Mouse (Mus musculus) limb, embryonic 13.5 days (tissue): ENCODE measurements at regions not wholly inside any gene's neighbourhood (a gene's known extent, or its start where the extent isn't known, plus 50 kb on each side); places are given as distances from the start of the nearest gene placed in this dataset.
A peak's percentile ranks its signal among the peaks of the same experiment; 100 is the strongest.

Experiments
- ATAC-seq: fragments of 200-750 bp; cut with Nextera tagmentation; 2 replicates; pipeline ENCODE4 v1.8.0; 2017; ENCODE audit warnings: low read depth, moderate number of reproducible peaks, moderate TSS enrichment; ENCODE audit not compliant: low FRiP score
- H3K27ac ChIP-seq: fragments of 300-500 bp; sonication (generic); 2 replicates; pipeline ENCODE4 v1.5.1; 2015; ENCODE audit warnings: inconsistent platforms, mild to moderate bottlenecking, moderate library complexity
- H3K27me3 ChIP-seq: fragments of 300-500 bp; sonication (generic); 2 replicates; pipeline ENCODE4 v1.6.1; 2015; ENCODE audit warnings: mild to moderate bottlenecking, inconsistent platforms
- H3K36me3 ChIP-seq: fragments of 300-500 bp; sonication (generic); 2 replicates; pipeline ENCODE4 v1.6.1; 2015; ENCODE audit warnings: inconsistent platforms, mild to moderate bottlenecking, moderate library complexity
- H3K4me1 ChIP-seq: fragments of 300-500 bp; sonication (generic); 2 replicates; pipeline ENCODE4 v1.6.1; 2015; ENCODE audit warnings: inconsistent platforms
- H3K4me2 ChIP-seq: fragments of 300-500 bp; sonication (generic); replicated peaks from 2 replicates; pipeline ENCODE4 v1.6.1; 2015; ENCODE audit warnings: inconsistent platforms, mild to moderate bottlenecking, moderate library complexity
- H3K4me3 ChIP-seq: fragments of 300-500 bp; sonication (generic); 2 replicates; pipeline ENCODE4 v1.5.1; 2015; ENCODE audit warnings: moderate library complexity, mild to moderate bottlenecking, inconsistent platforms
- H3K9ac ChIP-seq: fragments of 300-500 bp; sonication (generic); 2 replicates; pipeline ENCODE4 v1.6.1; 2015; ENCODE audit warnings: mild to moderate bottlenecking, inconsistent platforms
- H3K9me3 ChIP-seq: fragments of 300-500 bp; sonication (generic); 2 replicates; pipeline ENCODE4 v1.6.1; 2016; ENCODE audit warnings: inconsistent platforms
- WGBS: fragments of 180-500 bp; shearing (Covaris S2); methylation state at CpG from one replicate; pipeline ENCODE4 v1.1.7; 2015; 5-methylcytosine and 5-hydroxymethylcytosine counted together

- Histone ChIP-seq H3K27ac (peak overlapping the region; percentile 67), H3K9ac (no peak overlapping the region), H3K4me1 (peaks cover 21% of the 10 kb centered on the region), H3K27me3 (peaks cover 3% of the 10 kb centered on the region; the same call in 1 of the 2 replicates), H3K9me3 (no peaks in the 10 kb centered on the region), H3K36me3 (no peaks in the 10 kb centered on the region), H3K4me2 (peak overlapping the region; percentile 45), H3K4me3 (no peak overlapping the region)
- no peak for ATAC-seq
- WGBS, result 53% methylated on average over 9 of the region's 9 CpGs
These were observed 74.2 kb downstream of the Tmem30b start for GRCm38 (mm10) chr12:73471966-73472365.

GRCm38 (mm10) chr12:73466484-73466883, 79.7 kb downstream of the Tmem30b start:
- Histone ChIP-seq H3K9ac (no peak overlapping the region), H3K36me3 (no peaks in the 10 kb centered on the region)
- 66% methylated on average over 7 of the region's 7 CpGs for WGBS

GRCm38 (mm10) chr12:73465975-73466374, 80.2 kb downstream of the Tmem30b start:
- Histone ChIP-seq H3K4me3 (no peak overlapping the region), H3K27me3 (peaks cover 6% of the 10 kb centered on the region; the same call in 1 of the 2 replicates), H3K27ac (no peak overlapping the region), H3K4me2 (no peak overlapping the region), H3K9ac (no peak overlapping the region), H3K9me3 (no peaks in the 10 kb centered on the region), H3K4me1 (peaks cover 19% of the 10 kb centered on the region), H3K36me3 (no peaks in the 10 kb centered on the region)
- WGBS, result 26% methylated on average over 5 of the region's 5 CpGs
- ATAC-seq, result no peak

More at GRCm38 (mm10) chr12:73466484-73466883, 79.7 kb downstream of the Tmem30b start:
- Histone ChIP-seq H3K27ac (no peak overlapping the region), H3K27me3 (peaks cover 6% of the 10 kb centered on the region; the same call in 1 of the 2 replicates), H3K4me1 (peaks cover 16% of the 10 kb centered on the region), H3K4me3 (no peak overlapping the region), H3K4me2 (no peak overlapping the region), H3K9me3 (no peaks in the 10 kb centered on the region)
- no peak for ATAC-seq

- no peaks in the 10 kb centered on the region for H3K9me3 ChIP-seq
- H3K4me3 ChIP-seq, result no peak overlapping the region
- H3K4me2 ChIP-seq, result no peak overlapping the region
- H3K4me1 ChIP-seq, result peaks cover 35% of the 10 kb centered on the region
- H3K9ac ChIP-seq, result no peak overlapping the region
- H3K27me3 ChIP-seq, result peaks cover 6% of the 10 kb centered on the region; the same call in 1 of the 2 replicates
- 78% methylated on average over 5 of the region's 5 CpGs for WGBS
- no peak overlapping the region for H3K27ac ChIP-seq
- H3K36me3 ChIP-seq, result no peaks in the 10 kb centered on the region
- ATAC-seq, result no peak
These were observed 81.9 kb downstream of the Tmem30b start for GRCm38 (mm10) chr12:73464311-73464710.

GRCm38 (mm10) chr12:73462091-73462490, 84.1 kb downstream of the Tmem30b start:
- H3K27ac ChIP-seq, result peak overlapping the region; percentile 53; the same call in 1 of the 2 replicates

GRCm38 (mm10) chr12:73460291-73460761, 85.9 kb downstream of the Tmem30b start:
- Histone ChIP-seq H3K27ac (peak overlapping the region; percentile 52), H3K36me3 (no peaks in the 10 kb centered on the region), H3K4me2 (no peak overlapping the region), H3K4me3 (no peak overlapping the region), H3K27me3 (peaks cover 6% of the 10 kb centered on the region; the same call in 1 of the 2 replicates), H3K9me3 (no peaks in the 10 kb centered on the region), H3K4me1 (peaks cover 29% of the 10 kb centered on the region), H3K9ac (no peak overlapping the region)
- WGBS, result 2% methylated on average over 2 of the region's 2 CpGs
- peak; percentile 70 for ATAC-seq

More at GRCm38 (mm10) chr12:73462091-73462490, 84.1 kb downstream of the Tmem30b start:
- WGBS, result 46% methylated on average over 5 of the region's 5 CpGs
- H3K9ac ChIP-seq, result peak overlapping the region; percentile 0; the same call in 1 of the 2 replicates
- H3K4me1 ChIP-seq, result peaks cover 37% of the 10 kb centered on the region
- no peak overlapping the region for H3K4me3 ChIP-seq
- H3K4me2 ChIP-seq, result no peak overlapping the region
- peaks cover 6% of the 10 kb centered on the region; the same call in 1 of the 2 replicates for H3K27me3 ChIP-seq
- H3K9me3 ChIP-seq, result no peaks in the 10 kb centered on the region
- H3K36me3 ChIP-seq, result no peaks in the 10 kb centered on the region
- ATAC-seq, result no peak

- H3K4me2 ChIP-seq, result no peak overlapping the region
- no peak overlapping the region for H3K4me3 ChIP-seq
- peaks cover 12% of the 10 kb centered on the region; the same call in 1 of the 2 replicates for H3K27me3 ChIP-seq
- 0 out of 2 replicates have a peak, but pooled peaks cover 5% of the 10 kb centered on the region for H3K9me3 ChIP-seq
- no peak overlapping the region for H3K9ac ChIP-seq
- WGBS, result 51% methylated on average over 3 of the region's 3 CpGs
- no peaks in the 10 kb centered on the region for H3K36me3 ChIP-seq
- H3K27ac ChIP-seq, result no peak overlapping the region
- peaks cover 36% of the 10 kb centered on the region for H3K4me1 ChIP-seq
- no peak for ATAC-seq
These were observed 94.9 kb downstream of the Tmem30b start for GRCm38 (mm10) chr12:73451257-73451656.

- Histone ChIP-seq H3K4me2 (no peak overlapping the region), H3K9me3 (0 out of 2 replicates have a peak, but pooled peaks cover 5% of the 10 kb centered on the region), H3K27me3 (peaks cover 12% of the 10 kb centered on the region; the same call in 1 of the 2 replicates), H3K36me3 (no peaks in the 10 kb centered on the region), H3K9ac (no peak overlapping the region), H3K27ac (no peak overlapping the region), H3K4me3 (no peak overlapping the region), H3K4me1 (peaks cover 43% of the 10 kb centered on the region)
- ATAC-seq, result no peak
- WGBS, result 66% methylated on average over 4 of the region's 4 CpGs
These were observed 95.7 kb downstream of the Tmem30b start for GRCm38 (mm10) chr12:73450541-73450940.

GRCm38 (mm10) chr12:73449911-73450520, 96.2 kb downstream of the Tmem30b start:
- WGBS, result 54% methylated on average over 9 of the region's 9 CpGs
- ATAC-seq, result no peak
- Histone ChIP-seq H3K27me3 (peaks cover 12% of the 10 kb centered on the region; the same call in 1 of the 2 replicates), H3K9me3 (0 out of 2 replicates have a peak, but pooled peaks cover 5% of the 10 kb centered on the region), H3K4me1 (peaks cover 48% of the 10 kb centered on the region), H3K9ac (no peak overlapping the region), H3K4me3 (no peak overlapping the region), H3K4me2 (no peak overlapping the region), H3K36me3 (no peaks in the 10 kb centered on the region), H3K27ac (no peak overlapping the region; the same call in 1 of the 2 replicates)

- Histone ChIP-seq H3K9me3 (0 out of 2 replicates have a peak, but pooled peaks cover 5% of the 10 kb centered on the region), H3K9ac (no peak overlapping the region), H3K4me1 (peaks cover 56% of the 10 kb centered on the region), H3K4me3 (0 out of 2 replicates have a peak overlapping the region, but pooled peaks have one; percentile 10), H3K4me2 (peak overlapping the region; percentile 38), H3K36me3 (no peaks in the 10 kb centered on the region), H3K27ac (peak overlapping the region; percentile 67; the same call in 1 of the 2 replicates), H3K27me3 (peaks cover 12% of the 10 kb centered on the region; the same call in 1 of the 2 replicates)
- ATAC-seq, result peak; percentile 85
- WGBS, result 52% methylated on average over 9 of the region's 9 CpGs
These were observed 97.1 kb downstream of the Tmem30b start for GRCm38 (mm10) chr12:73449069-73449468.

- Histone ChIP-seq H3K9ac (no peak overlapping the region), H3K4me1 (peaks cover 52% of the 10 kb centered on the region), H3K27me3 (peaks cover 12% of the 10 kb centered on the region; the same call in 1 of the 2 replicates), H3K9me3 (0 out of 2 replicates have a peak, but pooled peaks cover 5% of the 10 kb centered on the region), H3K4me2 (peak overlapping the region; percentile 38), H3K36me3 (no peaks in the 10 kb centered on the region), H3K4me3 (no peak overlapping the region), H3K27ac (peak overlapping the region; percentile 67)
- ATAC-seq, result no peak
- 46% methylated on average over 10 of the region's 10 CpGs for WGBS
These were observed 97.7 kb downstream of the Tmem30b start for GRCm38 (mm10) chr12:73448388-73448965.

- Histone ChIP-seq H3K36me3 (no peaks in the 10 kb centered on the region), H3K9ac (no peak overlapping the region), H3K4me2 (no peak overlapping the region), H3K27me3 (peaks cover 7% of the 10 kb centered on the region; the same call in 1 of the 2 replicates), H3K4me3 (no peak overlapping the region), H3K27ac (no peak overlapping the region), H3K4me1 (peaks cover 47% of the 10 kb centered on the region), H3K9me3 (0 out of 2 replicates have a peak, but pooled peaks cover 5% of the 10 kb centered on the region)
- 92% methylated on average over 6 of the region's 6 CpGs for WGBS
- no peak for ATAC-seq
These were observed 99.0 kb downstream of the Tmem30b start for GRCm38 (mm10) chr12:73447172-73447571.
